Mouse (Mus musculus) liver, adult 2 months (tissue): ENCODE results near the gene Atp10a. TPM values are rescaled to one million over a fixed set of nuclear protein-coding genes. Genes with fewer than 3 reads are reported as not detected.

Experiments used
- DNase-seq: peaks from one replicate; pipeline ENCODE4 v3.0.0-alpha.2; 2011; ENCODE audit warnings: low read depth, low spot score; ENCODE audit errors: extremely low read depth
- H3K27ac ChIP-seq: fragments of 200-500 bp; replicated peaks from 2 replicates; pipeline ENCODE4 v1.5.1; 2012; ENCODE audit warnings: low read depth, mild to moderate bottlenecking, control low read depth, inconsistent platforms, low read length; ENCODE audit not compliant: insufficient read depth
- H3K27me3 ChIP-seq: fragments of 200-500 bp; 2 replicates; pipeline ENCODE4 v1.6.1; 2012; ENCODE audit warnings: mild to moderate bottlenecking, moderate library complexity, low read length, inconsistent platforms; ENCODE audit not compliant: control insufficient read depth, insufficient read depth
- H3K36me3 ChIP-seq: fragments of 200-500 bp; 2 replicates; pipeline ENCODE4 v1.6.1; 2012; ENCODE audit warnings: low read length, inconsistent platforms; ENCODE audit not compliant: control insufficient read depth, insufficient read depth
- H3K4me1 ChIP-seq: fragments of 200-500 bp; 2 replicates; pipeline ENCODE4 v1.6.1; 2011; ENCODE audit warnings: low read length; ENCODE audit not compliant: control insufficient read depth, insufficient read depth
- H3K4me3 ChIP-seq: fragments of 200-500 bp; 2 replicates; pipeline ENCODE4 v1.5.1; 2011; ENCODE audit warnings: low read depth, mild to moderate bottlenecking, control low read depth, low read length, moderate library complexity; ENCODE audit not compliant: insufficient read depth
- H3K79me2 ChIP-seq: fragments of 200-500 bp; 2 replicates; pipeline ENCODE4 v1.6.1; 2012; ENCODE audit warnings: inconsistent platforms, mild to moderate bottlenecking, low read length, moderate library complexity; ENCODE audit not compliant: control insufficient read depth, insufficient read depth
- H3K9ac ChIP-seq: fragments of 200-500 bp; 2 replicates; pipeline ENCODE4 v1.6.1; 2012; ENCODE audit warnings: low read depth, mild to moderate bottlenecking, control low read depth, inconsistent platforms, low read length
- CTCF ChIP-seq: fragments of 200-500 bp; IDR thresholded peaks from 2 replicates; pipeline ENCODE4 v1.5.1; 2011; ENCODE audit warnings: low read depth, low read length, control low read depth
- POLR2A ChIP-seq: fragments of 200-500 bp; IDR thresholded peaks from 2 replicates; pipeline ENCODE4 v1.6.1; 2011; ENCODE audit warnings: low read length, control low read depth; ENCODE audit not compliant: insufficient read depth; ENCODE audit errors: extremely low read depth
- whole genome bisulfite sequencing: fragments of 180-500 bp; shearing (Covaris S2); methylation state at CpG from one replicate; pipeline ENCODE4 v1.1.7; 2018; 5-methylcytosine and 5-hydroxymethylcytosine counted together
- polyA plus RNA-seq: library from polyadenylated mRNA; depleted of rRNA; stranded (reverse); fragments of >200 nt; gene quantifications from 2 replicates; pipeline ENCODE4 v1.2.3, GENCODE M21; 2012
- total RNA-seq: library from RNA; depleted of rRNA; stranded (reverse); fragments of >200 nt; gene quantifications from 2 replicates; pipeline ENCODE4 v1.2.3, GENCODE M21; 2014

The Atp10a gene
- total and polyA plus RNA-seq, 2 experiments = 0.35 to 0.46 TPM

GRCm38 (mm10) chr7:58693342-58693741 lies 37.4 kb downstream of the Atp10a start:
- H3K79me2 ChIP-seq = no peaks in the 10 kb centered on the region
- H3K27me3 ChIP-seq = no peaks in the 10 kb centered on the region
- no peak overlapping the region for H3K27ac ChIP-seq
- no peak for TF ChIP-seq CTCF
- TF ChIP-seq POLR2A = no peak
- DNase-seq = no peak
- no peaks in the 10 kb centered on the region for H3K36me3 ChIP-seq
- H3K9ac ChIP-seq = no peak overlapping the region
- no peak overlapping the region for H3K4me3 ChIP-seq
- 53% methylated on average over 3 of the region's 3 CpGs for WGBS
- no peaks in the 10 kb centered on the region for H3K4me1 ChIP-seq

GRCm38 (mm10) chr7:58695661-58696060 lies 39.7 kb downstream of the Atp10a start:
- no peak for DNase-seq
- no peak overlapping the region for H3K27ac ChIP-seq
- H3K79me2 ChIP-seq = no peaks in the 10 kb centered on the region
- H3K36me3 ChIP-seq = no peaks in the 10 kb centered on the region
- no peaks in the 10 kb centered on the region for H3K27me3 ChIP-seq
- H3K4me3 ChIP-seq = no peak overlapping the region
- no peak for TF ChIP-seq CTCF
- no peak for TF ChIP-seq POLR2A
- WGBS = 85% methylated on average over 1 of the region's 1 CpGs
- no peak overlapping the region for H3K9ac ChIP-seq
- no peaks in the 10 kb centered on the region for H3K4me1 ChIP-seq

- Histone ChIP-seq H3K36me3 (no peaks in the 10 kb centered on the region), H3K9ac (no peak overlapping the region), H3K4me3 (no peak overlapping the region), H3K4me1 (no peaks in the 10 kb centered on the region), H3K27me3 (no peaks in the 10 kb centered on the region), H3K79me2 (no peaks in the 10 kb centered on the region), H3K27ac (no peak overlapping the region)
- DNase-seq = no peak
- WGBS = 66% methylated on average over 2 of the region's 2 CpGs
- TF ChIP-seq POLR2A = no peak
- no peak for TF ChIP-seq CTCF
Measured at GRCm38 (mm10) chr7:58697092-58697491, 41.1 kb downstream of the Atp10a start.

GRCm38 (mm10) chr7:58698738-58699442 lies 42.9 kb downstream of the Atp10a start:
- Histone ChIP-seq H3K36me3 (no peaks in the 10 kb centered on the region), H3K27me3 (no peaks in the 10 kb centered on the region), H3K4me3 (no peak overlapping the region), H3K79me2 (no peaks in the 10 kb centered on the region), H3K4me1 (no peaks in the 10 kb centered on the region), H3K9ac (no peak overlapping the region), H3K27ac (no peak overlapping the region)
- DNase-seq = no peak
- TF ChIP-seq POLR2A (no peak), CTCF (no peak)
- WGBS = 89% methylated on average over 7 of the region's 7 CpGs

GRCm38 (mm10) chr7:58701311-58701710 lies 45.3 kb downstream of the Atp10a start:
- Histone ChIP-seq H3K4me3 (no peak overlapping the region), H3K4me1 (no peaks in the 10 kb centered on the region), H3K79me2 (no peaks in the 10 kb centered on the region), H3K27me3 (no peaks in the 10 kb centered on the region), H3K9ac (no peak overlapping the region), H3K36me3 (no peaks in the 10 kb centered on the region), H3K27ac (no peak overlapping the region)
- WGBS = 97% methylated on average over 4 of the region's 4 CpGs
- TF ChIP-seq POLR2A (no peak), CTCF (no peak)
- no peak for DNase-seq

GRCm38 (mm10) chr7:58705158-58705557 lies 49.2 kb downstream of the Atp10a start:
- no peaks in the 10 kb centered on the region for H3K79me2 ChIP-seq
- TF ChIP-seq POLR2A = no peak
- no peak for TF ChIP-seq CTCF
- DNase-seq = no peak
- no peaks in the 10 kb centered on the region for H3K27me3 ChIP-seq
- WGBS = 95% methylated on average over 3 of the region's 3 CpGs
- H3K4me1 ChIP-seq = no peaks in the 10 kb centered on the region
- no peak overlapping the region for H3K27ac ChIP-seq
- H3K36me3 ChIP-seq = no peaks in the 10 kb centered on the region
- H3K9ac ChIP-seq = no peak overlapping the region
- no peak overlapping the region for H3K4me3 ChIP-seq
